Mouse (Mus musculus) CH12.LX (cell line): ENCODE measurements around the gene Pcgf6. TPM values are rescaled to one million over a fixed set of nuclear protein-coding genes. Genes with fewer than 3 reads are reported as not detected.

Experiments used
- DNase-seq: peaks from one replicate; pipeline ENCODE4 v3.0.0-alpha.2; 2013; ENCODE audit errors: extremely low read depth
- H3K27ac ChIP-seq: 2 replicates; pipeline ENCODE4 v1.5.1; 2012; ENCODE audit warnings: low read depth, mild to moderate bottlenecking, control low read depth, moderate library complexity; ENCODE audit not compliant: insufficient read depth
- H3K27me3 ChIP-seq: replicated peaks from 2 replicates; pipeline ENCODE3; 2012; ENCODE audit warnings: inconsistent platforms
- H3K36me3 ChIP-seq, 2 experiments: replicated peaks in 1 of 2; 2 replicates each; pipeline versions ENCODE3 to v1.6.1; 2012; ENCODE audit warnings: inconsistent platforms in 1 of 2, low read length in 1 of 2, mild to moderate bottlenecking in 1 of 2, mixed read lengths in 1 of 2, moderate library complexity in 1 of 2; ENCODE audit not compliant: control insufficient read depth in 1 of 2, insufficient read depth in 1 of 2
- H3K4me1 ChIP-seq, 2 experiments: 2 replicates each; pipeline ENCODE4 v1.6.1; 2012; ENCODE audit warnings: inconsistent platforms in 1 of 2, moderate library complexity in 1 of 2; ENCODE audit not compliant: insufficient read depth in 2 of 2, control insufficient read depth in 1 of 2
- H3K4me2 ChIP-seq: 2 replicates; pipeline ENCODE4 v1.6.1; 2012; ENCODE audit warnings: low read depth, mild to moderate bottlenecking, control low read depth; ENCODE audit not compliant: poor library complexity, insufficient read depth, severe bottlenecking
- H3K4me3 ChIP-seq, 3 experiments: fragments of 150-350 bp in 1 of 3; sonication (generic) in 1 of 3; replicated peaks in 1 of 3; 2 replicates each; pipeline versions ENCODE3 to v1.5.1; 2011 to 2012; ENCODE audit warnings: low read depth in 2 of 3, low read length in 2 of 3, mild to moderate bottlenecking in 2 of 3, moderate library complexity in 2 of 3, control low read depth in 1 of 3, improper control_type of control experiment in 1 of 3, inconsistent platforms in 1 of 3, mixed read lengths in 1 of 3; ENCODE audit not compliant: poor library complexity in 1 of 3
- H3K79me2 ChIP-seq: replicated peaks from 2 replicates; pipeline ENCODE4 v1.6.1; 2012; ENCODE audit warnings: mild to moderate bottlenecking, moderate library complexity; ENCODE audit not compliant: control insufficient read depth, poor library complexity, insufficient read depth, severe bottlenecking; ENCODE audit errors: extremely low read depth
- H3K9ac ChIP-seq: 2 replicates; pipeline ENCODE4 v1.6.1; 2012; ENCODE audit warnings: low read depth, mild to moderate bottlenecking, control low read depth, moderate library complexity; ENCODE audit not compliant: insufficient read depth
- H3K9me3 ChIP-seq: replicated peaks from 2 replicates; pipeline ENCODE3; 2012; ENCODE audit warnings: low read length, inconsistent platforms, mixed read lengths
- BHLHE40 ChIP-seq: IDR thresholded peaks from 2 replicates; pipeline ENCODE4 v1.6.1; 2011; ENCODE audit warnings: mild to moderate bottlenecking, low read depth, low read length, improper control_type of control experiment
- CHD1 ChIP-seq: IDR thresholded peaks from 2 replicates; pipeline ENCODE4 v1.6.1; 2012; ENCODE audit warnings: low read depth, low read length, improper control_type of control experiment, inconsistent platforms
- CHD2 ChIP-seq: IDR thresholded peaks from 2 replicates; pipeline ENCODE4 v1.6.1; 2011; ENCODE audit warnings: low read length, improper control_type of control experiment
- CTCF ChIP-seq, 2 experiments: IDR thresholded peaks in 1 of 2; conservative IDR thresholded peaks in 1 of 2; 2 replicates each; pipeline ENCODE4 v1.5.1; 2011 to 2012; ENCODE audit warnings: low read depth in 2 of 2, low read length in 2 of 2, improper control_type of control experiment in 1 of 2, inconsistent platforms in 1 of 2, mild to moderate bottlenecking in 1 of 2, moderate library complexity in 1 of 2
- E2F4 ChIP-seq: IDR thresholded peaks from 2 replicates; pipeline ENCODE4 v1.6.1; 2011; ENCODE audit warnings: low read depth, low read length, improper control_type of control experiment; ENCODE audit not compliant: insufficient replicate concordance
- ELF1 ChIP-seq: IDR thresholded peaks from 2 replicates; pipeline ENCODE4 v1.6.1; 2014; ENCODE audit warnings: low read depth, mild to moderate bottlenecking, inconsistent platforms, low read length, improper control_type of control experiment
- EP300 ChIP-seq: IDR thresholded peaks from 2 replicates; pipeline ENCODE4 v1.6.1; 2011; ENCODE audit warnings: low read length, improper control_type of control experiment
- ETS1 ChIP-seq: conservative IDR thresholded peaks from 2 replicates; pipeline ENCODE4 v1.6.1; 2012; ENCODE audit warnings: low read depth, mild to moderate bottlenecking, inconsistent platforms, low read length, improper control_type of control experiment, moderate library complexity
- HCFC1 ChIP-seq: IDR thresholded peaks from 2 replicates; pipeline ENCODE4 v1.6.1; 2012; ENCODE audit warnings: low read depth, mild to moderate bottlenecking, inconsistent platforms, low read length, improper control_type of control experiment
- IRF4 ChIP-seq: IDR thresholded peaks from 2 replicates; pipeline ENCODE4 v1.6.1; 2014; ENCODE audit warnings: low read depth, mild to moderate bottlenecking, inconsistent platforms, low read length, improper control_type of control experiment
- JUN ChIP-seq: IDR thresholded peaks from 2 replicates; pipeline ENCODE4 v1.6.1; 2011; ENCODE audit warnings: low read depth, mild to moderate bottlenecking, low read length, improper control_type of control experiment, moderate library complexity; ENCODE audit not compliant: insufficient read depth
- KAT2A ChIP-seq: IDR thresholded peaks from 2 replicates; pipeline ENCODE4 v1.6.1; 2012; ENCODE audit warnings: low read length, improper control_type of control experiment, inconsistent platforms; ENCODE audit not compliant: insufficient replicate concordance
- MAX ChIP-seq: IDR thresholded peaks from 2 replicates; pipeline ENCODE4 v1.6.1; 2011; ENCODE audit warnings: low read length, improper control_type of control experiment
- MAZ ChIP-seq: IDR thresholded peaks from 2 replicates; pipeline ENCODE4 v1.6.1; 2012; ENCODE audit warnings: low read depth, mild to moderate bottlenecking, inconsistent platforms, low read length, improper control_type of control experiment, moderate library complexity
- MEF2A ChIP-seq: IDR thresholded peaks from 2 replicates; pipeline ENCODE4 v1.6.1; 2014; ENCODE audit warnings: low read depth, mild to moderate bottlenecking, inconsistent platforms, low read length, improper control_type of control experiment, borderline replicate concordance
- MXI1 ChIP-seq: IDR thresholded peaks from 2 replicates; pipeline ENCODE4 v1.6.1; 2011; ENCODE audit warnings: mild to moderate bottlenecking, low read depth, low read length, improper control_type of control experiment
- MYC ChIP-seq: IDR thresholded peaks from 2 replicates; pipeline ENCODE4 v1.6.1; 2011; ENCODE audit warnings: low read depth, mild to moderate bottlenecking, improper control_type of control experiment, low read length
- NELFE ChIP-seq: IDR thresholded peaks from 2 replicates; pipeline ENCODE4 v1.6.1; 2011; ENCODE audit warnings: low read depth, low read length, improper control_type of control experiment
- NRF1 ChIP-seq: IDR thresholded peaks from 2 replicates; pipeline ENCODE4 v1.6.1; 2014; ENCODE audit warnings: low read depth, mild to moderate bottlenecking, inconsistent platforms, low read length, improper control_type of control experiment, moderate library complexity
- PAX5 ChIP-seq: IDR thresholded peaks from 2 replicates; pipeline ENCODE4 v1.6.1; 2012; ENCODE audit warnings: low read length, inconsistent platforms, mixed read lengths
- POLR2A ChIP-seq: IDR thresholded peaks from 2 replicates; pipeline ENCODE4 v1.6.1; 2011; ENCODE audit warnings: low read depth, mild to moderate bottlenecking, improper control_type of control experiment, low read length
- POLR2AphosphoS2 ChIP-seq: IDR thresholded peaks from 2 replicates; pipeline ENCODE4 v1.6.1; 2011; ENCODE audit warnings: low read depth, low read length, improper control_type of control experiment
- RAD21 ChIP-seq: IDR thresholded peaks from 2 replicates; pipeline ENCODE4 v1.6.1; 2011; ENCODE audit warnings: low read depth, mild to moderate bottlenecking, low read length, improper control_type of control experiment, moderate library complexity
- RCOR1 ChIP-seq: conservative IDR thresholded peaks from 2 replicates; pipeline ENCODE4 v1.6.1; 2012; ENCODE audit warnings: low read depth, mild to moderate bottlenecking, inconsistent platforms, low read length, improper control_type of control experiment
- SIN3A ChIP-seq: IDR thresholded peaks from 2 replicates; pipeline ENCODE4 v1.6.1; 2012; ENCODE audit warnings: low read length, improper control_type of control experiment, inconsistent platforms
- TBP ChIP-seq: conservative IDR thresholded peaks from 2 replicates; pipeline ENCODE4 v1.6.1; 2011; ENCODE audit warnings: low read depth, low read length, improper control_type of control experiment
- TCF12 ChIP-seq: IDR thresholded peaks from 2 replicates; pipeline ENCODE4 v1.6.1; 2014; ENCODE audit warnings: low read depth, mild to moderate bottlenecking, inconsistent platforms, low read length, improper control_type of control experiment
- UBTF ChIP-seq: IDR thresholded peaks from 2 replicates; pipeline ENCODE4 v1.6.1; 2012; ENCODE audit warnings: low read depth, mild to moderate bottlenecking, inconsistent platforms, low read length, improper control_type of control experiment, moderate library complexity
- USF2 ChIP-seq: conservative IDR thresholded peaks from 2 replicates; pipeline ENCODE4 v1.6.1; 2011; ENCODE audit warnings: low read depth, low read length, improper control_type of control experiment
- ZC3H11A ChIP-seq: IDR thresholded peaks from 2 replicates; pipeline ENCODE4 v1.6.1; 2012; ENCODE audit warnings: low read depth, mild to moderate bottlenecking, inconsistent platforms, low read length, improper control_type of control experiment
- ZMIZ1 ChIP-seq: IDR thresholded peaks from 2 replicates; pipeline ENCODE4 v1.6.1; 2012; ENCODE audit warnings: low read depth, mild to moderate bottlenecking, inconsistent platforms, low read length, improper control_type of control experiment
- ZNF384 ChIP-seq: IDR thresholded peaks from 2 replicates; pipeline ENCODE4 v1.6.1; 2012; ENCODE audit warnings: low read depth, low read length, improper control_type of control experiment, inconsistent platforms
- dilution Hi-C: fragments of 300-500 bp; cut with MboI; formaldehyde crosslinking; loops from 2 replicates; pipeline ENCODE4 v1.14.3; 2020; ENCODE audit warnings: low sequenced_read_pairs; ENCODE audit not compliant: extremely low pct_unique_long_range_greater_than_20kb, extremely low pct_ligation_motif_present
- in situ Hi-C: fragments of 300-500 bp; cut with MboI; formaldehyde crosslinking; loops from 3 replicates; pipeline ENCODE4 v1.14.3; 2019; ENCODE audit warnings: low sequenced_read_pairs, low pct_ligation_motif_present, low pct_unique_long_range_greater_than_20kb, mixed read lengths
- polyA plus RNA-seq: library from polyadenylated mRNA; unstranded; fragments of >175 nt; gene quantifications from 2 replicates; pipeline ENCODE4 v1.2.1, GENCODE M21; 2012; ENCODE audit warnings: low read depth; ENCODE audit not compliant: insufficient read length
- total RNA-seq, 2 experiments: library from RNA; depleted of rRNA; stranded (reverse); fragments of 300-350 nt in 1 of 2; fragments of >200 nt in 1 of 2; gene quantifications; 2 replicates each; pipeline ENCODE4 v1.2.3; 2012 to 2014

The Pcgf6 gene
- total and polyA plus RNA-seq, 3 experiments, result 17.3 to 43.8 (median 39.7) TPM

DNA sequence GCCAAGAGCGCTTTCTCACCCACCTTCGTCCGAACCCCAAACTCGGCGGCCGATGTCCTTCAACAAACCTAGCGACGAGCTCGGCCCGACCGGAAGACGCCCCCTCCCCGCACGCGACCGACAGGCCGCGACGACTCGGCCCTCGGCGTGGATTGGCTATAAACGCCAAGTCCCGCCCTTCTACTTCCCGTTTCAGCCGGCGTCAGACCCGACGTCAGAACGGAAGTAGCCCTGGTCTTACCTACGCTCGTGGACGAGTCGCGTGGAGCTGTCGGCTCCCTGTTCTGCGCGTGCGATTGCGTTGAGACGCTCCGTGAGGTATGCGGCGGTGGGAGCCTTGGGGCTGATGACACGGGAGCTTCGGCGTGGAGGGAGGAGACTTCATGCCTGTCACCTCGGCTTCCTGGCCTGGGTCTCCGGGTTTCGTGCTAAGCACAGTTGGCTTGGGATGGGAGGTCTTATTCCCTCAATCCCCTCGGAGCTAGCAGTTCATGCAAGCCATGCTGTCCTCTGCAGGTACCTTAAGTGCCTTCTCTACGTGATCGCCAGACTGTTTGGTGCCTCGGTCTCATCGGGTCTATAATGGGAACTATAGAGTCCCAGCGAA, 39.9 kb upstream of the Pcgf6 start, which contains the start of the genes Usmg5 and Pdcd11:
TSS of gene Usmg5 (minus strand) at position 98 of the 607 bp plus-strand sequence.
TSS of gene Pdcd11 (plus strand) at position 219 of the 607 bp plus-strand sequence.
- peak; percentile 95 for DNase-seq
- peaks cover 73% of the 10 kb centered on the region for H3K79me2 ChIP-seq
- H3K4me1 ChIP-seq, result peaks cover 2 to 39% of the 10 kb centered on the region in 2 experiments; a peak in 2 of 4 replicates
- dilution Hi-C loops (no loop called here), in situ Hi-C loops (no loop called here)
- no peaks in the 10 kb centered on the region for H3K27me3 ChIP-seq
- H3K9ac ChIP-seq, result peak within 1 kb of the TSS; percentile 57
- peaks cover 28 to 64% of the 10 kb centered on the region in 2 experiments for H3K36me3 ChIP-seq
- H3K9me3 ChIP-seq, result no peaks in the 10 kb centered on the region
- peak within 1 kb of the TSS; percentile 64 for H3K4me2 ChIP-seq
- TF ChIP-seq CHD2 (peak; percentile 41; the same call in 1 of the 2 replicates), RAD21 (no peak), CTCF (conservative IDR thresholded peaks at IDR 0.05 in 1 of 2, IDR thresholded peaks at IDR 0.05 in 1 of 2; ENCODE audit: low read depth in 2 of 2, low read length in 2 of 2) (no peak), E2F4 (no peak), KAT2A (peak; percentile 61; the same call in 1 of the 2 replicates), TCF12 (peak; percentile 72), JUN (no peak), ETS1 (no peak), TBP (peak; percentile 62; the same call in 1 of the 2 replicates), PAX5 (no peak), MAZ (peak; percentile 98), IRF4 (no peak), UBTF (no peak), ZMIZ1 (no peak; the same call in none of the 2 replicates), NRF1 (peak; percentile 50), ELF1 (peak; percentile 90), CHD1 (no peak), ZNF384 (no peak), USF2 (no peak), MAX (peak; percentile 83; the same call in 1 of the 2 replicates), EP300 (no peak), ZC3H11A (no peak), MYC (peak; percentile 90), SIN3A (peak; percentile 72), MXI1 (peak; percentile 98), HCFC1 (peak; percentile 85), RCOR1 (no peak), NELFE (peak; percentile 85), POLR2A (peak; percentile 98), BHLHE40 (peak; percentile 97), MEF2A (no peak), POLR2AphosphoS2 (no peak)
- 0 out of 2 replicates have a peak within 1 kb of the TSS, but pooled peaks have one; percentile 5 for H3K27ac ChIP-seq
- H3K4me3 ChIP-seq, result peak within 1 kb of the TSS; percentile 55 to 83 (median 67)
